In genomic region chr12:25241675-25242074, GRCm38 (mm10) we compare ENCODE assay signal across 27 mouse cellular contexts.
A peak's percentile ranks its signal among the peaks of the same experiment; 100 is the strongest.
DNase-seq lines count a peak whose midpoint lies in the region; ATAC-seq and TF ChIP-seq lines count a peak whose summit lies in the region.
"Had no signal": no experiment of that assay in that cellular context is flagged by ENCODE, and none has a peak within 500 bp of the region (broad histone marks: within the 10 kb centered on the region; RNA-seq: fewer than 3 reads in every experiment).

No protein-coding gene starts in this region.

- 84% methylated on average over 3 of the region's 3 CpGs for WGBS in forebrain, embryonic 16.5 days
- 81% methylated on average over 3 of the region's 3 CpGs for WGBS in heart, adult 2 months

- H3K79me2 ChIP-seq in heart, adult 2 months (replicated peaks; ENCODE audit: control insufficient read depth, insufficient read depth, low read length), result no peaks in the 10 kb centered on the region

- no peak for TF ChIP-seq EP300 in heart, adult 2 months (IDR thresholded peaks at IDR 0.05; ENCODE audit: insufficient read depth, low read depth, low read length)

- H3K4me1 ChIP-seq in forebrain, embryonic 16.5 days (replicated peaks; ENCODE audit: control insufficient read depth, insufficient read depth, low read length), result peaks cover 10% of the 10 kb centered on the region
- H3K4me1 ChIP-seq in heart, adult 2 months (ENCODE audit: control insufficient read depth, insufficient read depth, low read length), result peaks cover 2% of the 10 kb centered on the region; the same call in 1 of the 2 replicates

- H3K36me3 ChIP-seq in forebrain, embryonic 16.5 days (ENCODE audit: control insufficient read depth, insufficient read depth), result no peaks in the 10 kb centered on the region
- H3K36me3 ChIP-seq in heart, adult 2 months (ENCODE audit: control insufficient read depth, insufficient read depth, low read length), result no peaks in the 10 kb centered on the region
- H3K36me3 ChIP-seq: embryonic facial prominence, embryonic 13.5 days; embryonic facial prominence, embryonic 15.5 days; forebrain, embryonic 10.5 days; forebrain, embryonic 12.5 days; G1E had no signal

- no peak overlapping the region for H3K9ac ChIP-seq in forebrain, embryonic 16.5 days (replicated peaks; ENCODE audit: low read depth, low read length)
- no peak overlapping the region for H3K9ac ChIP-seq in heart, adult 2 months (ENCODE audit: low read depth, low read length)
- H3K9ac ChIP-seq: embryonic facial prominence, embryonic 13.5 days; embryonic facial prominence, embryonic 15.5 days; forebrain, embryonic 12.5 days; forebrain, postnatal 0 days had no signal

- no peak overlapping the region for H3K4me3 ChIP-seq in forebrain, embryonic 16.5 days (replicated peaks; ENCODE audit: low read length)
- H3K4me3 ChIP-seq in heart, adult 2 months, result no peak overlapping the region
- H3K4me3 ChIP-seq: embryonic facial prominence, embryonic 13.5 days; embryonic facial prominence, embryonic 15.5 days; erythroblast, embryonic 14.5 days; forebrain, embryonic 10.5 days; forebrain, embryonic 12.5 days had no signal

- H3K27me3 ChIP-seq in forebrain, embryonic 16.5 days (replicated peaks; ENCODE audit: control insufficient read depth, insufficient read depth, low read length), result no peaks in the 10 kb centered on the region
- no peaks in the 10 kb centered on the region for H3K27me3 ChIP-seq in heart, adult 2 months (ENCODE audit: control insufficient read depth, insufficient read depth, low read length)
- H3K27me3 ChIP-seq: CH12.LX; embryonic facial prominence, embryonic 13.5 days; embryonic facial prominence, embryonic 15.5 days; forebrain, embryonic 12.5 days; Patski had no signal

- H3K27ac ChIP-seq in forebrain, embryonic 16.5 days (ENCODE audit: low read length), result no peak overlapping the region
- H3K27ac ChIP-seq in heart, adult 2 months, result no peak overlapping the region
- H3K27ac ChIP-seq: embryonic facial prominence, embryonic 13.5 days; embryonic facial prominence, embryonic 15.5 days; forebrain, embryonic 10.5 days; forebrain, embryonic 12.5 days had no signal

- peak; percentile 46 for DNase-seq in CD4-positive, CD25-positive, alpha-beta regulatory T cell, adult 2 months (ENCODE audit: low read depth, low spot score)
- peak; percentile 32 for DNase-seq in T-cell, adult 2 months (ENCODE audit: low spot score)
- DNase-seq in induced T-regulatory cell, adult 2 months (ENCODE audit: low read depth), result peak; percentile 58
- peak; percentile 63 for DNase-seq in naive thymus-derived CD4-positive, alpha-beta T cell, adult 2 months (ENCODE audit: low read depth)
- DNase-seq in heart, adult 2 months, result no peak
- DNase-seq in lung, postnatal 4 days, result no peak
- DNase-seq in cerebellum, postnatal 4 days (ENCODE audit: low spot score in 2 of 2), result no peak
- DNase-seq: adrenal gland, adult 8-10 months; adrenal gland, postnatal 14 days; adrenal gland, postnatal 36 days; cerebellum, adult 11-12 months; cerebellum, adult 2 months; cerebellum, adult 9-10 months; cerebellum, postnatal 10 days; cerebellum, postnatal 25 days; embryo, embryonic 11 days; forebrain, postnatal 0 days had no signal

- H3K4me2 ChIP-seq in forebrain, embryonic 16.5 days (ENCODE audit: low read length), result no peak overlapping the region
- H3K4me2 ChIP-seq: embryonic facial prominence, embryonic 13.5 days; embryonic facial prominence, embryonic 15.5 days; forebrain, embryonic 12.5 days had no signal

- H3K9me3 ChIP-seq in forebrain, embryonic 16.5 days (ENCODE audit: control insufficient read depth, low read length), result no peaks in the 10 kb centered on the region
- H3K9me3 ChIP-seq: embryonic facial prominence, embryonic 13.5 days; embryonic facial prominence, embryonic 15.5 days; forebrain, embryonic 10.5 days; forebrain, embryonic 12.5 days had no signal

- TF ChIP-seq CTCF in heart, adult 2 months (IDR thresholded peaks at IDR 0.05), result no peak

- ATAC-seq in forebrain, embryonic 16.5 days, result no peak
- ATAC-seq: forebrain, embryonic 14.5 days; forebrain, postnatal 0 days; Patski had no signal

- intact Hi-C loops in heart, adult 2 months (cut with DNase I), result no loop called here

- no peak for TF ChIP-seq POLR2A in heart, adult 2 months (IDR thresholded peaks at IDR 0.05; ENCODE audit: insufficient read depth, low read depth, low read length)

Comparison
In these comparisons a context has a peak if more than half of its experiments do, and no peak if none do; other contexts are left out.
1. DNase-seq: peak in CD4-positive, CD25-positive, alpha-beta regulatory T cell, adult 2 months (single experiment), T-cell, adult 2 months (single experiment), induced T-regulatory cell, adult 2 months (single experiment) and naive thymus-derived CD4-positive, alpha-beta T cell, adult 2 months (single experiment); none in heart, adult 2 months (0 of 2), lung, postnatal 4 days (0 of 2) and cerebellum, postnatal 4 days (0 of 2).